Mouse (Mus musculus) neural tube, embryonic 10.5 days (tissue): ENCODE results near the gene Gm12184.
"Not testable (repeated sequence)": the region's sequence is repeated elsewhere in the genome, so short reads cannot be mapped to it uniquely, and the experiment has no call there.

Experiments
- DNase-seq: peaks from one replicate; pipeline ENCODE4 v3.0.0-alpha.2; 2017; ENCODE audit warnings: low spot score; ENCODE audit errors: extremely low spot score

Gene Gm12184

GRCm38 (mm10) chr11:48801831-48802772, 24.4 kb downstream of the Gm12184 start:
- no peak for DNase-seq

- DNase-seq: peak; percentile 95
Observed at GRCm38 (mm10) chr11:48799921-48800701, 26.3 kb downstream of the Gm12184 start, which contains the start of gene Rack1. Rack1 (plus strand) TSS chr11:48800332.

DNA sequence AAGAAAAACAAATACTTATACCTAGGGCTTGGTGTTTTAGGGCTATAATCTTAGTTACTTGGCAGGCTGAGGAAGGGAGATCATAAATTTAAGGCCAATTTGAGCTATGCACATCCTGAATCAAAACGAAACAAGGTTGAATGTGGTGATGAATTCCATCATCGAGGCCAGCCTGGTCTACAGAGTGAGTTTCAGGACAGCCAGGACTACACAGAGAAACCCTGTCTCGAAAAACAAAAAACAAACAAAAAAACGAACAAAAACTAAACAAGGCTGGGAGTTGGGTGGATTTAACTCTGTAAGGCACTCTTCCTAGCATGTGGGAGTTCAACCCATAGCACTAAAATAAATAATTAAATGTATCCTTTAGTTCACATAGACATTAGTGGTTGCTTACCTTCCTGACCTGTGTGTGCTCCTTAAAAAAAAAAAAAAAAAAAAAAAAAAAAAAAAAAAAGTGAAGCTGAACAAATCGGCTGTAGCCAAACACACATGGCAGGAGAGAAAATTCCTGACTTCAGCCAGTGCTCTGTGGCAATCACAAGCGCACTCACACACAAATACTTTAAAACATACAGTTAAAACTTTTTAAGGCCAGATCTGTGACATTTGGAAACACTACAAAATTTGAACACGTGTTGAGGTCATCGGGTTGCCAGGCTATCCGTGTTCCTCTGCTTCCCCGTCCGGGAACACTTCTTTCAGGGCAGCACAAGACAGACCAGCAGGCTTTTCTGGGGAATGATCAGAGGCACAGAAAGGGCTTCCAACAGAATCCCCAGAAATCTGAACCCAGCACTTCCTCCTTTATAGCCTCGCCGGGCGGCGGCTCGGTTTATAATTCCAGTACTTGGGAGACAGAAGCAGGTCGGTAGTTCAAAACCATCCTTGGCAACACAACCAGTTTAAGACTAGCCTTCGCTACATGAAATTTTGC, 27.2 kb downstream of the Gm12184 start:
- no peak for DNase-seq

DNA sequence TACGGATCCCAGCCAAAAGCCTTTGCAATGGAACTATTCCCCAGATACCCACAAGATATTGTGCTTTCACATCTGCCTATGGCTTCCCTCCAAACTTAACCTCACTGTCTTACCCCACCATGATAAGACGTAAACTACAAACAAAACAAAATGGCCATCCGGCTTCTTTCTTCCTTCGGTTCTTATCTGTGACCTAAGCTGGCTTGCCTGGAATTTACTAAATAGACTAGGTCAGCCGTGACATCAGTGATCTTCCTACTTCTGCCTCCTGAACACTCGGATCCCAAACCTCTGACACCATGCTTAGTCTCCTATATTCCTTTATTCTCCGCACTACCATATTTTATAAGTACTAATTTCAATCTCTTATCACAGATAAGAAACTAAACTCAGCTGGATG, 28.1 kb downstream of the Gm12184 start:
- DNase-seq: no peak

GRCm38 (mm10) chr11:48797287-48797686, 29.2 kb downstream of the Gm12184 start:
- no peak for DNase-seq

- no peak for DNase-seq
Observed at GRCm38 (mm10) chr11:48796290-48796689, 30.2 kb downstream of the Gm12184 start.

DNA sequence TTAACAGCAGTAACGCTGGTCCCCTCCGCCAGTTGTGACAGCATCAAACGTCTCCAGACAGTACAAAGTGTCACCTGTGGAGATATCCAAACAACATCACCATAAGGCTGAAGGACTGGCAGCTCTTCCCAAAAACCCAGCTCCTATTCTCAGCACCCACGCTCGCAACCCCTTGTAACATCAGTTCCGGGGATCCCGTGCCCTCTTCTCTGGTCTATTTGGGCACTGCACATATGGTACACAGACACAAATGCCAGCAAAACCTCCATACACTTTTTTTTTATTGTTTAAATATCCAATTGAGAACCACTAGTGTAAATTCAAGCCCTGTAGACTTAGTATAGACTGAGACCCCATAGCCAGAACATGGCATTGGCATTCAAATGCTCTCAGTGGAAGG, 31.2 kb downstream of the Gm12184 start:
- no peak for DNase-seq

DNA sequence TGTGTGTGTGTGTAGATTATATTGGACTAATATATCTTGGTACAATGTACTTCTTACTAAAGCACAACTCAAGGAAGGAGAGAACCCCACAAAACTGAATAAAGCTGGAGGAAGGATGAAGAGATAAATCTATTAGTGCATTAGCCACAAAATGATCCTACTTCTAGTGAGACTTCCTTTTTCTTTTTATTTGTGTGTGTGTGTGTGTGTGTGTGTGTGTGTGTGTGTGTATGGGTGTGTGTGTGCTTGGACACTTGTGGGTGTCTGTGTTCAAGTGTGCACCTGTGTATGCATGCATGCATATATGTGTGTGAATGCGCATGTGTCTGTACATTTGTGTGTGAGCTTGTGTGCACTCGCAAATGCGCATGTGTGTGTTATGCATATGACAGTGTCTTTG, 33.3 kb downstream of the Gm12184 start:
- DNase-seq: no peak

- DNase-seq: not testable (repeated sequence)
Observed at GRCm38 (mm10) chr11:48791894-48792293, 34.6 kb downstream of the Gm12184 start.

GRCm38 (mm10) chr11:48790946-48791345, 35.5 kb downstream of the Gm12184 start:
- DNase-seq: no peak

- DNase-seq: peak; percentile 80
Observed at GRCm38 (mm10) chr11:48789973-48790823, 36.3 kb downstream of the Gm12184 start.

DNA sequence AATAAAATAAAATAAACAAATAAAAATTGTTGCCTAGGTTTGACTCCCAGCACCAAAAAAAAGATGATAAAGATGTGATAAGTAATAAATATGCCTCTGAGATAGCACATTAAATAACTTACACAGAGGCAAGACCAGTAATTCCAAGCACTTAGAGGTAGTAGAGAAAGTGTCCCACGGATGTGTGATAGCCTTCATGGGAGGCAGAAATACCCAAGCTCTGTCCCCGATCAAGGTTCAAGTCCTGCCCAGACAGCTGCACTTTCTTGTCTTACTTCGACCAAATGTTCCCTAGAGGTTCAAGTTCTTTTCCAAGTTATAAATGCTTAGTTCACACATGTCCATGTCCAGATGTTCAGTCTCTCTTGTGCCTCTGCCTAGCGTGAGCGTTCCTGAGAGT, 37.2 kb downstream of the Gm12184 start:
- DNase-seq: no peak

DNA sequence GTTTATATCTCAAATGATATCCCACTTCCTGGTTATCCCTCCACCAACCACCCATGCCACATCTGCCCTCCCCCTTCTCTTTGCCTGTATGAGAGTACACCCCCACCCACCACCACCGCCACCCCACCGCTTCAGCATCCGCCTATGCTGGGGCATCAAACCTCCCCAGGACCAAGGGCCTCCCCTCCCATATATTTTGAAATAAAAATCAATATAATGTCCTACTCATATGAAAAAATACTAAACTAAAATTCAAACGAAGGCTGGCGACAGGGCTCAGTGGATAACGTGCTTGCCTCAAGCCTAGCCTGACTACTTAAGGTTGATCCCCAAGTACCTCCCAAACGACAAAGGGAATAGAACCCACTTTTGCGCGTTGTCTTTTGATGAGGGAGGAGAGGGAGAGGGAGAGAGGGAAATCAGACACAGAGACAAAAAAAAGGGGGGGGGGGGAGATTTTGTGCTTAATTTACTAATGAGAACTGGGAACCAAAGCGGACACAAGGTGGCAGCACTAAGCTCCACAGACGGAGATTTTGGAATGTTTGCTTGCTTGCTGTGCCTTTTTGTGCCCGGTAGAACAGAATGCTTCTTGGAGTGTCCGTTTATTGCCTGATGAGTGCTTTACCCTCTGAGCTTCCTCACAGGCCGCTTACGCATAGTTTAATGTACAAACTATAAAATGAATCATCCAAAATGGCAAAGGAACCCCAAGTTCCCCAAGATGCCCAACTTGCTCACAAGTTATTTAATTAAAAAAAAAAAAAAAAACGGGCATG, 38.0 kb downstream of the Gm12184 start:
- peak; percentile 60 for DNase-seq

DNA sequence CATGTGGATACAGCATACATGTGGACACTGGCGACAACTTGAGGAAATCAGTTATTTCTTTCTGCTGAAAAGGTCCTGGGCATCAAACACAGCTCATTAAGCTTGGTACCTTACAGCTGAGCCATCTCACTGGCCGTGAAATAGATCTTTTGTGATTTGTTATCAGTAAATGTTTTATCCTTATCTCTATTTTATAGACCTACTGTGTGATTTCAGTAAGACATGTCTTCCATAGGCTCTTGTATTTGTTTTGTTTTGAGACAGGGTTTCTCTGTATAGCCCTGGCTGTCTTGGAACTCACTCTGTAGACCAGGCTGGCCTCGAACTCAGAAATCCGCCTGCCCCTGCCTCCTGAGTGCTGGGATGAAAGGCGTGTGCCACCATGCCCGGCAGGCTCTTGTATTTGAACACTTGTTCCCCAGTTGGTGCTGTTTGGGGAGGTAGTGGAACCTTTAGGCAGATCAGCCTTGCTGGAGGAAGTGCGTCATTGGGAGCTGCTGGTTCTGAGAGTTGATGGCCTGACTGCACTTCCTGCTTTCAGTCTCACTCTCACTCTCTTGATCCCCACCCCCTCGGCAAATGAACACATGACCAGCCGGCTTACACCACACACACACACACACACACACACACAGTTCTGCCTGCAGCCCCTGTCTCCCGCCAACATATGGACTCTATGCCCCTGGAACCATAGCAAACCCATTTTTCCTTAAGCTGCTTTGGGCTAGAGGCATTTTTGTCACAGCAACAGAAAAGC, 38.8 kb downstream of the Gm12184 start:
- no peak for DNase-seq

DNA sequence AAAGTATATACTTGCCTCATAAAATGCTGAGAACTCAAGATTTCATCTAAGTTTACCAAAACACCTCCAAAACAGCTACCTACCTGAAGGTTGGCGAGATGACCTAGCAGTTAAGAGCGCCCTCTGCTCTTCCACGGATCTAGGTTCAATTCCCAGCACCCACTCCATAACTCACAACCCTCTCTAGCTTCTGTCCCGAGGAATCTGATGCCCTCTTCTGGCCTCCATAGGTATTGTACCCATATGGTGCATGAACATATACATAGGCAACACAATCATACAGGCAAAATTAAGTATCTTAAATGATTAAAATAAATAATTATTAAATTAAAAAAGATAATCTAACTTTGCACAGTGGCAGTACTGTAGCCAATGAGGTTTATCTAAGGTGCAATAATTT, 44.2 kb downstream of the Gm12184 start:
- DNase-seq: no peak

- DNase-seq: no peak
Observed at GRCm38 (mm10) chr11:48779450-48779849, 47.0 kb downstream of the Gm12184 start.

GRCm38 (mm10) chr11:48777303-48777702, 49.2 kb downstream of the Gm12184 start:
- no peak for DNase-seq

DNA sequence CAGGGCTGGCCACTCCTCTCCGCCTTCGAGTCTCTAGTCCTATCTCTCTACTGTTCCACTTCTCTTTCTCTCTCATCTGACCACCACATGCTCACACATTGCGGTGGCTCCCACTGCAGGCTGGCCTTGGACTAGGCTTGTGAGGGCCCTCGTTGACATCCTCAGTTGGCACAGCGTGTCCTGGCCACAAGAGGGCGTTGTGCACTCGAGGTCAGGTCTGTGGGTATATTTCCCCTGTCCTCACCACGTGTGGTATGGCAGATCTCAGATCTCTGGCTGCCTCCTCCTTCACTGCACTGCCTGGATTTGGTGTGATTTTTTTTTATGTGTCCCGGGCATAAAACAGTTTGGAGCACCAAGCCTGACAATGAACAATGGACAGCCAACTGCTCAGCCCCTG, 49.8 kb downstream of the Gm12184 start:
- DNase-seq: no peak

- peak; percentile 58 for DNase-seq
Observed at GRCm38 (mm10) chr11:48775483-48775882, 51.0 kb downstream of the Gm12184 start.
